Mouse (Mus musculus) inflammation-experienced regulatory T-cells, adult 16 weeks (primary cell): ENCODE data around the gene Cnksr1. TPM values are rescaled to one million over a fixed set of nuclear protein-coding genes. Genes with fewer than 3 reads are reported as not detected.

Source experiments
- polyA plus RNA-seq: library from polyadenylated mRNA; unstranded; fragments of 100-300 nt; shearing (Covaris generic); gene quantifications from one replicate; pipeline ENCODE4 v1.2.1, GENCODE M21; 2017

Gene Cnksr1
- polyA plus RNA-seq = not detected

DNA sequence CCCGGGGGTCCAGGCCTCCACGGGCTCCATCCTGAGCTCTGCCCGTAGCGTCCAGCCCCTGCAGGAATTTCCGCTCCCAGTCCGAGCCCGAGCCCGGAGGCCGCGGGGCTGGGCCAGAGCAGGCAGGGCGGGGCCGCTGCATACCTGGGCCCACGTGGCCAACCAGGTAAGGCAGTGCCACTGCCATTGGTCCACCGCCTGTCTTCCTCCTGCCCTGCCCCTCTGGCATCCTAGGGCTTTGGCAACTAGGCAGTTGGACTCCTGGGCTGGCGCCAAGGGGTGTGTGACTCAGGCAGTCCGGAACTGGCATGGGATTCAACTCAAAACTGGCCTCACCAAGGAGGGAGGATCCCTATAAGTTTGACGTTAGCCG, at the start of gene Cnksr1:
Cnksr1 (minus strand) TSS at position 121 of the 373 bp plus-strand sequence.

DNA sequence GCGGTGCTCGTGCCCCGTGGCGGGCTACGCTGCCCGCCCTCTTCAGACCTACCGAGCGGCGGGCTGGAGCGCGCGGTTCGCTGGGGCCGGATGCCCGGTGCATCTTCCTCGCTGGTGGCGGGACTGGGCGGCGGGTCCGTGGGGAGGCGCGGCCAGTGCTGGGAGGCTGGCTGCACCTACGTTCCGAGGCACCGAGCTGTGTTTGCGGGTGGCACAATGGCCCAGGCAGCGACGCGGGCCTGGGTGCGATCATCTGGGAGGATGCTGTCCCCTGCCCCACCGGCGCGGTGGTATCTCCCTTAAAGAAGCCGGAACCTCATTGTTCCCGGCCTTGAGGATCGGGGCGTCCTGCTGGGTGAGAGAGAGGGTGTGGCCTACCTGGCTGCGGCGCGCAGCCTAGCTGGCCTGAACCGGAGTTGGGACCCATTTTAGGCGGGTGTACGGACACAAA, 49.4 kb upstream of the Cnksr1 start, which contains the start of gene Pdik1l:
Pdik1l (minus strand) TSS at position 321 of the 451 bp plus-strand sequence.

DNA sequence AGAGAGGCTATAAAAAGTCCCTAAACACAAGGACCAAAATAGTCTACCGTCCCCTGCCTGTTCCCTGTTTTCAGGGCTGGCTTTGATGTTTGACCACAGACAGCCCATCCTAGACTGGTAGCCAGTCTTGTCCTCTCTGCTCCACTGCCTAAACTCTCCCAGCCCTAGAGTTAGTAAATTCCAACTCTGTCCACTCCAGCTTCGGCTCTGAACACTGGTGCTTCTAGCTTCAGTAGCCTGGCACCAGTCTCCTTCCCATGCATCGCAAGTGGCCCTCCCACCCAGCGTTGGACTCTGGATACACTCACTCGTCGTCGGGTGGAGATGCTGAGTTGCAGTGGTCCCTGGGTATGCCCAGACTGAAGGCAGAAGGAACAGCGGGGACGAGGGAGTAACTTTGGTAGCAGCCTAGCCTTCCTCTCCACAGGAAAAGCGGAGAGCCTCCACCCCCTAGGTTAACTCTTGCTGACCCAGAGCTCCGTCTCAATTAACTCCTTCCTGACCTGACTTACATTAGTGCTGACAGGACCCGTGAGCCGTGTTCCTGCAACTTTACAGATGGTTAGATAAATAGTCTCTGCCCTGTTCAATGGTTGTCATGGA, 15.6 kb upstream of the Cnksr1 start, which contains the start of gene Grrp1:
Grrp1 (minus strand) TSS at position 385 of the 603 bp plus-strand sequence.

DNA sequence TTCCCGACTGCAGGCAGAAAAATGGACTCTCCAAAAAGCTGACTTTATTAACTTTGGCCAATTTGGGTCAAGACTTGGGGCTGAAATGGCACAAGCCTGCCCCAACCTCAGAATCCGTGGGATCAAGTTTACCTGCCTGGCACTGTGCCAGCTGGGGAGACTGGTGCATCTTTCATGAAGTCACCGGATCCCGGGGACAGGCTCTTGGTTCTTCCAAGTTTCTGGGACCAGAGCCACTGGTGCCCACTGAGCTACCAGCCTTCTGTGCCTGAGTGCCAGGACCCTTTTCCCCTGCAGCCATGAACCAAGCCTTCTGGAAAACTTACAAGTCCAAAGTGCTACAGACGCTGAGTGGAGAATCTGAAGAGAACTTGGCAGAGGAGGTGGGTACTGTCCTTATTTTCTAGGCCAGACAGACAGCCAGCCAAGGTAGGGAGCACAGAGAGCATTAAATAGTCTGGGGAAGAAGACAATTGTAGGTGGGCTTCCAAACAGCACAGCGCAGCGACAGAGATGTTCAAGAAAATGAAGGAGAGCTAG, 8.6 kb upstream of the Cnksr1 start, which contains the start of gene Gm30191:
Gm30191 (plus strand) TSS at position 217 of the 540 bp plus-strand sequence.

DNA sequence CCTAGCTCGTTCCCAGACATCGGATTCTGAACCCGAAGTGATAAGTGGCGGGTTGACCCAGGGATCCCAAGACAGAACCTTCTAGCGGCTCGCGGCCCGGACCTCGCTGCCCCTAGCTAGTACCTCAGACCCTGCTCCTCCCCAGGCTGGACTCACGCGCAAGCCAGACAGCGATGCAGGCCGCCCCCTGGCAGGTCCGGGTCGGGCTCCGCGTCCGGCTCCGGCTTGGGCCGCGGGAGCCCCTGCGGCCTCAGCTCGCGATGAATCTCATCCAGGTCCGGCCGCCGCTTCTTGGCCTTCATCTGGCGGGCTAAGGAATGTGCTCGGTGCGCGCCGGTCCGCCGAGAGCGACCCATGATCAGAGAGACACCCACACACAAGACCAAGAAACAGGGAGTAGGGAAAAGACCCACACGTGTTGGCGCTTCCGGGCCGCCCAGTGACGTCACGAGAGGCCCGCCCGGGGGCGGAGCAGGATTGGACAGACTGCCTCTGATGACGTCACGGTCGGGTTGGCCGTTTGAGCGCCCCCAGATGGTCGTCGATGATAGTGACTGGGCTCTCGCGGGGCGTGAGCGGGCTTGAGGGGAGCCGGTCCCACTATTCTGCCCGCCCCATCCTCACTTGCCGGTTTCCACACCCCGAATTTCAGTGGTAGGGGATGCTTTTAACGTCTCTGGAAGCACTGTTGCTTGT, 7.1 kb upstream of the Cnksr1 start, which contains the start of gene Zfp593:
Zfp593 (minus strand) TSS at position 445 of the 696 bp plus-strand sequence.

DNA sequence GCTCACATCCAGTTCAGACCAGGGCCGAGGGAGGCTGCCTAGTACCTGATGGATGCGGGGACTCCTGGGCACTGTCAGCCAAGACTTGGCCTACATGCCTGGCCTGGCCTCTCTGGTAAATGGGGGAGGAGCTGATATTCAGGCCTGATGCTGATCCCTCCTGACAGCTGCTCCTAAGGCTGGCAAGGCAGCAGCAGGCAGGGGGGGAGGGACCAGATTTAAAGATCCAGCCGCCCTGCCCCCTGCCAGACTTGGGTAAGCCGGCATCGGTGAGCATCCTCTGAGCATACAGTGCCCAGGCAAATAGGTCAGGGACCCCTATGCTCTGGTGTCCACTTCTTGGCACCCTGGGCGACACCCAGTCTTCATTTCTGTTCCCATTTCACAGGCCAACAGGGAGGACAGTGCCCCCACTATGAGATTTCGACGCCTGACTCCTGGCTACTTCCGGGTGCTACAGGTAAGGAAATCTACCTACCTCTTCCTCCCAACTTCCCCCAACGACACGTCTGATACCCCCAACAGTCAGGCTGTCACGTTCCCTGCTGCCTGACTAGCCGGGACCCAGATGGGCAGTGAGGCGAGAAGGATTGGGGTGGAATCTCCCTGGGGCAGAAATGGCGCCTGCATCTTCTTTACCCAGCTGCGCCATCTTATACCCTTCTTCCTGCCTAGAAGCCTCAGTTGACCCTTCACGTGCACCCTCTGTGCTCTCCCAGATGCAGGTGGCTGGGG, 5.5 kb upstream of the Cnksr1 start, which contains the start of gene E130218I03Rik:
E130218I03Rik (plus strand) TSS at position 147 of the 735 bp plus-strand sequence.

DNA sequence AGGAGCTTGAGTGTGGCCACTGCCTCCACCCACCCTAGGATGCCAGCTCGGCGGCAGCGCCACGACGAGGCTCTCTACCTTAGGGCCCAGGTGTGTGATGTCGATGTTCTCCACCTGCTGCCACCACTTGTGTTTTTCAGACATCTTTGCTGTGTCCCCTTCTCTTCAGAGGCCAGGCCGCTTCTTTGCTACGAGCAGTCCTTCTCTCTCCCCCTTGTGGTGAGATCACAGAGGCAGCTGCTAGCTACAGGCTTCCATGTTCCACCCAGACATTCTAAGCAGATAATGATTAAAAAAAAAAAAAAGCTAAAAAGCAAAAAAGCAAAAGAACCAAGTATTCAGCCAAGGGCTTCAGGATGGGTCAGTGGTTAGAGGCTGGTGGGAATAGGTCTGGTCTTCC, 11.0 kb downstream of the Cnksr1 start, which contains the start of gene Catsper4:
Catsper4 (minus strand) TSS at position 190 of the 400 bp plus-strand sequence.

DNA sequence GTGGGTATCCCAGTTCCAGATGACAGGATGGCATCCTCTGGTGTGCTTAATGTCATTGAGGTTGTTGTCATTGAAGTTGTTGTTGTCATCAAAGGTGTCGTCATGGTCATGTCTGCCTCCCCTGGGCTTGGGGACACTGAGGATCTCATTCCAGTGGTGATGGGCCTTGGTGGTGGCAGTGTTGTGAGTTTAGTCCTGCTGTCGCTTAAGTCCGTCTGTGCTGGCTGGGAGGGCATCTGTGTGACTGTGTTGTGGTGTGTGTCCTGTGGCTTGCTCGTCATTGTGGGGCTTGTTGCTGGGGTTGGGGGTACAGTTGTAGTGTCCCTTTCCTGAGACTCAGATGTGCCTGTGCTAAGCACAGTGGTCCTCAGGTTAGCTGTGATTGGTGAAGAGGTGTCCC, 35.3 kb downstream of the Cnksr1 start, which contains the start of gene Gm7534:
Gm7534 (minus strand) TSS at position 101 of the 400 bp plus-strand sequence.

Other genes with a start within 250 kb of the Cnksr1 start
- 39.1 TPM for gene Dhdds, start 237.5 kb downstream of the Cnksr1 start, polyA plus RNA-seq
- not detected for gene Lin28a, start 219.6 kb downstream of the Cnksr1 start, polyA plus RNA-seq
- gene Zfp683, start 184.6 kb downstream of the Cnksr1 start, polyA plus RNA-seq = 2.5 TPM
- 18.3 TPM for gene Crybg2, start 177.6 kb downstream of the Cnksr1 start, polyA plus RNA-seq
- gene Cd52, start 143.3 kb downstream of the Cnksr1 start, polyA plus RNA-seq = 2,675 TPM
- 48.4 TPM for gene Ubxn11, start 135.8 kb downstream of the Cnksr1 start, polyA plus RNA-seq
- 1,409 TPM for gene Sh3bgrl3, start 109.6 kb downstream of the Cnksr1 start, polyA plus RNA-seq
- gene Cep85, start 51.3 kb downstream of the Cnksr1 start, polyA plus RNA-seq = 89.6 TPM
- gene Gm7534, start 35.4 kb downstream of the Cnksr1 start, polyA plus RNA-seq = not detected
- gene Catsper4, start 11.0 kb downstream of the Cnksr1 start, polyA plus RNA-seq = not detected
- 9.3 TPM for gene E130218I03Rik, start 5.3 kb upstream of the Cnksr1 start, polyA plus RNA-seq
- gene Zfp593, start 7.2 kb upstream of the Cnksr1 start, polyA plus RNA-seq = 15.7 TPM
- not detected for gene Gm30191, start 8.5 kb upstream of the Cnksr1 start, polyA plus RNA-seq
- not detected for gene Grrp1, start 15.7 kb upstream of the Cnksr1 start, polyA plus RNA-seq
- 27.9 TPM for gene Pdik1l, start 49.5 kb upstream of the Cnksr1 start, polyA plus RNA-seq
- not detected for gene Trim63, start 76.7 kb upstream of the Cnksr1 start, polyA plus RNA-seq
- 1.1 TPM for gene Slc30a2, start 104.8 kb upstream of the Cnksr1 start, polyA plus RNA-seq
- 2.0 TPM for gene Extl1, start 145.5 kb upstream of the Cnksr1 start, polyA plus RNA-seq
- 2.5 TPM for gene Pafah2, start 157.9 kb upstream of the Cnksr1 start, polyA plus RNA-seq
- gene Stmn1, start 229.9 kb upstream of the Cnksr1 start, polyA plus RNA-seq = 89.1 TPM